Mouse (Mus musculus) layer of hippocampus, postnatal 10 days (tissue): ENCODE measurements around the gene Hint2. TPM values are rescaled to one million over a fixed set of nuclear protein-coding genes. Genes with fewer than 3 reads are reported as not detected.

ENCODE experiments used
- DNase-seq, 2 experiments: peaks; one replicate each; pipeline ENCODE4 v3.0.0; 2021; ENCODE audit warnings: low spot score in 2 of 2
- total RNA-seq, 2 experiments: library from RNA; stranded (reverse); gene quantifications; 2 replicates each; pipeline ENCODE4 v1.2.3; 2021

Gene Hint2
- total RNA-seq, 2 experiments from 2014 or later = 30.9 to 34.0 TPM

DNA sequence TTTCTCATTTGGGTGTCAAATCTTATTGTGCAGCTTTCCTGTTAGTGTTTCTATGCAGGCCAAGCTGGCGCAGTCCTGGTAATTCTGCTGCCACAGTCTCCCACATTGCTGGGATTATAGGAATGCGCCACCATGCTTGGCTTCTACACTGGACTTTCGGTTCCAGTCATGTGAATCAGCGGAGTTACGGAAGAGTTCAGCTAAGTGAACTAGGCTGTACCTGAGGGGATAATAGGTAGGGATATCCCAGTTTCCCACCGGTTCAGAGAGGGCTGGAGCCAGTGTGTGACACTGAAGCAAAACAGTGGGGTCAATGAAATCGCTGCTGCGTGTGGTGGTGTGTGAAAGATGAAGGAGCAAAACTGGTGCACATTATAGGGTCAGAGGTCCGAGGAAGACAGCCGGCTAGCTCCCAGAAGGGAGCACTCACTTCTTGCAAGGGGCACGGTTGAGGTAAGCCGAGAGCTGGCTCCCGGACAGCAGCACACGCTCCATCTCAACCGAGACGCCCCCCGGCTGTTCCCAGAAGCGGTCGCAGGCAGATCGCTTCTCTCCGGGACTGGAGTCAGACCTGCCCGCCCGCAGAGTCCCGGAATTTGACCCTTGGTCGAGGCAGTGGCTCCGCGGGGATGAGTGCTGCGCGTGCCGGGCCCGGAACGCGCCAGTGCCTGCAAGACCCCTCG, 469 bp downstream of the Hint2 start:
- no peak for DNase-seq

DNA sequence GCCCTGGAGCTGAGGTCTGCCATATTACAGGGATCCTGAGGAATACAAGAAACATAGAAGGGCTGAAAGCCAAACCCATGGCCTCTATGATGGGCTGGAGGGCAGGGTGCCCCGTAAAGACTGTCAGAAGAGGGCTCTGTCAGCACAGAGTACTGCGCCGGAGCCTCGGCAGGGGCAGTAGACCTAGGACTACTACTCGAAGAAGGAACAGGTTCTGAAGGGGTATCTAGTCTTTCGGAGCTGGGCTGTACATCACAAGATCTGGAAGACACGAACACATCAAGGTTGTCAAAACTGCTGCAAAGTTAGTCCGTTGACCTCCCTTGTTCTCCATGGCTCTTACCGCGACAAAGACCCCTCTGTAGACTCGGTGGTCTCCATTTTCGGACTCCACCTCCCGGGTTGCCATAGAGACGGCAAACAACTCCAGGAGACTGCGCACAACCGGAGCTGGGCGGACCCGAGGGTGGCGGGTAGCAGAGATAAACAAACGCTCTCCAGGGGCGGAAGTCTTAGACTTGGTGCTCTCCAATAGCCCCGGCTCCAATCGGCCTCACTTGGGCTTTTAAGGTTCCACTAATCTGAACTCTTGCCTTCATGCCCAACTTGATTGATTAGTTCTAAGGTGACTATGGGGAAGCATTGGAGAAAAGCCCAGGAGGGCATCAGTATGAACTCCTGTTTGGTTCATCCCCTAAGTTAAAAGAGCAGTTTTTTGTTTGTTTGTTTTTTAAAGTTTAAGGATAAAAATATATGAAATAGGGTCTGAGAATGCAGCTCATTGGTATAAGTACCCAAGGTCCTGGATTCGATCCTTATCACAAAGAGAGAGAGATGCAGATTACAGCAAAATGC, 2.9 kb downstream of the Hint2 start, which contains the start of gene Spag8:
Spag8 (minus strand) TSS at position 434 of the 855 bp plus-strand sequence.
- DNase-seq = peak; percentile 45 to 64

DNA sequence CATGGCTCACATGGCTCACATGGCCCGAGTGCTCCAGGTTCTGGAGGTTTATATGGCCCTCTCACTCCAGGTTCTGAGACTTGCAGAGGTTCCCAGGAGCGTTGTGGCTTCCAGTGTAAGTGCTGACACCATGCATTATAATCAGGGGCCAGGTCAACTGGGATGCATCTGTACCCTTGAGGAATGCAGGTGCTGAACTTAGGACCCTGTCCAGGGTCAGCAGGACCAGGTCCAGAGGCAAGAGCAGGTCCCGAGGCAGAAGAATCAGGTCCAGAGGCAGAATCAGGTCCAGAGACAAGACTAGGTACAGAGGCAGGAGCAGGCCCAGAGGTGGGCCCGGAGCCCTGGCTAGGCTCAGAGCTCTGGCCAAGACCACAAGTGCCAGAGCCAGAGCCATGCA, 3.5 kb downstream of the Hint2 start:
- DNase-seq = no peak

DNA sequence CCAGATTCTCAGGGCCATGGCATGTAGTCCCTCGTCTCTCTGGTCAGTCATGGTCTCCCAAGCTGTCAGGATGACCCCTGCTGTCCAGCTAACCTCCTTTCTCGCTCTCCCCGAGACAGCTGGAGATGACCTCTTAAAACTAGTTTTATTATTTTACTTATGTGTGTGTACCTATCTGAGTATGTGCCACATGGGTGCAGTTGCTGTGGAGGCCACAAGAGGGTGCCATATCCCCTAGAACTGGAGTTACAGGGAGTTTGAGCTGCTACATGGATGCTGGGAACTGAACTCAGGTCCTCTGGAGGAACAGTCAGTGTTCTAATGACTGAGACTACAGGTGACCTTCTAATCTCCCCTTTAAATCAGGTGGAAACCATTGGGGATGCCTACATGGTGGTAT, 6.5 kb downstream of the Hint2 start:
- DNase-seq = no peak

DNA sequence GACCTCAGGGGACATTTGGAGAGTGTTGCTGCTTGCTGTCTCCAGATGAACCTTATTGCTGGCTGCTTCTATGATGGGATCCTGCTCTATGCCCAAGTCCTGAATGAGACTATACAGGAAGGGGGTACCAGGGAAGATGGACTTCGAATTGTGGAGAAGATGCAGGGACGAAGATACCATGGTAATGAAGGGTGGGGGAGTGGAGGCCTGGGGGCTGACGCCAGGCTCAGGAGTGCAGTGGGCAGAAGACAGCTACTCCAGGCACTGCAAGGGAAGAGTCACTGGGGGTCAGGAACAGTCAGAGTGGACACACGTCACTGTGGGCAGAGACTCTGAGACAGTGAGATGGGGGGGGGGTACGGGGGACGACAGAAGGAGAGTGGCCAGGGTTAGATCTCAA, 15.8 kb downstream of the Hint2 start:
- no peak for DNase-seq

DNA sequence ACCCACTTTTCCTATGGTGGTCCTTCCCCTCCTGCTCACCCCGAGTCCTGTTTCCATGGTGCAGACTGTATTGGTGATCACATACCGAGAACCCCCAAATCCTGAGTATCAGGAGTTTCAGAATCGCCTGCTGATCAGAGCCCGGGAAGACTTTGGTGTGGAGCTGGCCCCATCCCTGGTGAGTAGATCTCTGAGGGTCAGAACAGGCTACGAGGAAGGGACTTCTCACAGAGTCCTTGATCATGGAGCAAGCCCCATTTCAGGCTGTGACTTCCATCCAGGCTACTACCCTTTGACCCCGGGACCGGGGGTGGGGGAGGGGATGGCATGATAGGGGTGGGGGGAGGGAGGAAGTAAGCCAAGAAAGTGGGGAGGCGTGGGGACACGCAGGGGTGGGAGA, 16.2 kb downstream of the Hint2 start:
- no peak for DNase-seq

DNA sequence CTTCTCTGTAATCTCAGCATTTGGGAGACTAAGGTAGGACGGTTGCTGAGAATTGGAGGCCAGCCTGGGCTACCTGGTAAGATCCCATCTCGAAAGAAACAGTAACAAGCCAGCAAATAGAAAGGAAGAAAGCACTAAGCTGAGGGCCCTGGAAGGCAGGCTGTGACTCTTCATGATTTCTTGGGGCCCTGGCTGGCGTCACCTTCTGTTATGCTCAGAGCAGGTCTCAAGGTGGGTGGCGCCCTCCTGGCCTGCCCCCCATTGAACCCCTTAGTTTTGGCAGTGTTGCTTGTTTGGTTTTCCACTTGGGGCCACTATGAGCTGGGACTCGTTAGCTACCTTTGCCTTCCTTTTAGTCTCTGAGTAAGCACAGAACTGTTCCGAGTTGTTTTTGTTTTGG, 19.5 kb downstream of the Hint2 start:
- no peak for DNase-seq

DNA sequence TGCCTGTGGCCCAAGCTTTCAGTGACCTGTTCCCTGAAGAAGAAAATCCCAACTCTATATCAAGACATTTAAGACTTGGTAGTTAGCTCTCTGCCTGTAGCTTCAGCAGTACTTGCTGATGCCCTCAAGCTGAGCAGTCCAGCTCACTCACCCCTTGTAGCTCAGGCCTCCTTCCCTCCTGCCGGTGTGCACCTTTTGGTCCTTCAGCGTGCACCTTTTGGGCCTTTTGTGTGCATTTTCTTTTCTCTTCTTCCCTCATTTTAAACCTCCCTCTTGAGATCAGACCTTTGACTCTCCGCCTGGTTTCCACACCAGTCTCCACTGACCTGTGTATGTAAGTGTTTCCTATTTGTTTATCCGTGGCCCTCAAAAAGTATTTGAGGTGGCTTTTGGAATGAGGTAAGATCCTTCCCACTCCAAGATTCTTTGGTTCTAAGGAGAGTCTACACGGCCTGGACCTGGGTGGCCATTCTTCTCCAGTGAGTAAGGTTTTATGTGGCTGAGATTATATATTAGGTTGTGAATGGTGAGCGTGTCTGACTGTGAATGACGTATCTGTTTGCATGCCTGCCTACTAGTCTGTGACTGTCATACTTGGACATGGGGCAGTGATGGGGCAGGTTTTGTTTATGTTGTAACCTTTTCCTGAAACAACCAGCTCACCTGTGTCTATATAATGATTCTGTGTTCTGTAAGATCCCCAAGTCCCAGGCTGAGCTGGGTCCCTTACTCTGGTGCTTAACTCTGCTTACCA, 21.5 kb downstream of the Hint2 start:
- DNase-seq = no peak

DNA sequence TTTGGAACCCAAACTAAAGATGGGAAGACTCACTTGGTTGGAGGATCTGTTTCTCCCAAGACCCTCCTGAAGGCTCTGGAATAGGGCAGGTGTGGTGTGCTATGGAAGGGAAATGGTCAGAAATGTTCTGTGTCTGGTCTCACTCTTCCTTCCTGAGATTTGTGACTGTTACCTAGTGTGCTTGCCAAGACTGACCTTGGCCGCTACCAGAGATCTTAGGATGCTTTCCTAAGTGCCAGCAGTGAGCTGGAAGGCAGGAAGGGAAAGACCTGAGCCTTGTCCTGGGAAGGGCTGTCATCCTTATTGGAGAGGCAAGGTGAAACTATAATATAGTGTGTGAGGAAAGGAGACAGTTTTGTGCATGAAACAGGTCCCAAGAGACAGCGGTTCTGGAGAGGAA, 22.5 kb downstream of the Hint2 start:
- DNase-seq = no peak

DNA sequence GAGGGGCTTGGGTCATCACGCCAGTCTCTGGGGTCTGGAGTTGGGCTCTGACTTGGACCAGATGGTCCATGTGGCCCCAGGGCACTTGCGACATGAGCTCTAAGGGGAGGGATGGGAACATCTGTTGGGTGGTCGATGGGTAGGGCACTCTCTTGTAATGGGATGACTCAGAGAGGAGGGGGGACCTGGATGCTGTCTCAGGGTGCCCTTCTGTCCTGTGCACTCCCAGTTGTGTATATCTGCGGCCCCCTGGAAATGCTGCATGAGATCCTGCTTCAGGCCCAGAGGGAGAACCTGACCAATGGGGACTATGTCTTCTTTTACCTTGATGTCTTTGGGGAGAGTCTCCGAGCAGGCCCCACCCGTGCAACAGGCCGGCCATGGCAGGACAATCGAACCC, 23.0 kb downstream of the Hint2 start:
- DNase-seq = no peak

DNA sequence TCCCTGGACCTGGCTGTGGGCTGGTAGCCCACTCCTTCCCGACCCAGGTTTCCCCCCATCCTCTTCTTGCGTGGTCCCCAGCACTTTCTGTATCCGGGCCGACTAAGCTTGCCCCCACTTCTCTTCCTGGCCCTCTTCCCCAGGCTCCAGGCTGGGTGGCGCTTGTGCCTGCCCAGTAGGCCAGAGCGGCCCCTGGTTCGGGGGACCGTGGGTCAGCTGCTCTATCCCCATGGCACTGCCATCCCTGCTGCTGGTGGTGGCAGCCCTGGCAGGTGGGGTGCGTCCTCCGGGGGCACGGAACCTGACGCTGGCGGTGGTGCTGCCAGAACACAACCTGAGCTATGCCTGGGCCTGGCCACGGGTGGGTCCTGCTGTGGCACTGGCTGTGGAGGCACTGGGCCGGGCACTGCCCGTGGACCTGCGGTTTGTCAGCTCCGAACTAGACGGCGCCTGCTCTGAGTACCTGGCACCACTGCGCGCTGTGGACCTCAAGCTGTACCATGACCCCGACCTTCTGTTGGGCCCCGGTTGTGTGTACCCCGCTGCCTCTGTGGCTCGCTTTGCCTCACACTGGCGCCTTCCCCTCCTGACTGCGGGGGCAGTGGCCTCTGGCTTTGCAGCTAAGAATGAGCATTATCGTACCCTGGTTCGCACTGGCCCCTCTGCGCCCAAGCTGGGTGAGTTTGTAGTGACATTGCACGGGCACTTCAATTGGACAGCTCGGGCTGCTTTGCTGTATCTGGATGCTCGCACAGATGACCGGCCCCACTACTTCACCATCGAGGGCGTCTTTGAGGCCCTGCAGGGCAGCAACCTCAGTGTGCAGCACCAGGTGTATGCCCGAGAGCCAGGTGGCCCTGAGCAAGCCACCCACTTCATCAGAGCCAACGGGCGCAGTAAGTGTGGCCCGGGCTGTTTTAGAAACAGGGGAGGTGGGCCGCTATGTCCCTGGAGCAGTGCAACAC, 24.0 kb downstream of the Hint2 start:
- DNase-seq = peak; percentile 38 to 46

DNA sequence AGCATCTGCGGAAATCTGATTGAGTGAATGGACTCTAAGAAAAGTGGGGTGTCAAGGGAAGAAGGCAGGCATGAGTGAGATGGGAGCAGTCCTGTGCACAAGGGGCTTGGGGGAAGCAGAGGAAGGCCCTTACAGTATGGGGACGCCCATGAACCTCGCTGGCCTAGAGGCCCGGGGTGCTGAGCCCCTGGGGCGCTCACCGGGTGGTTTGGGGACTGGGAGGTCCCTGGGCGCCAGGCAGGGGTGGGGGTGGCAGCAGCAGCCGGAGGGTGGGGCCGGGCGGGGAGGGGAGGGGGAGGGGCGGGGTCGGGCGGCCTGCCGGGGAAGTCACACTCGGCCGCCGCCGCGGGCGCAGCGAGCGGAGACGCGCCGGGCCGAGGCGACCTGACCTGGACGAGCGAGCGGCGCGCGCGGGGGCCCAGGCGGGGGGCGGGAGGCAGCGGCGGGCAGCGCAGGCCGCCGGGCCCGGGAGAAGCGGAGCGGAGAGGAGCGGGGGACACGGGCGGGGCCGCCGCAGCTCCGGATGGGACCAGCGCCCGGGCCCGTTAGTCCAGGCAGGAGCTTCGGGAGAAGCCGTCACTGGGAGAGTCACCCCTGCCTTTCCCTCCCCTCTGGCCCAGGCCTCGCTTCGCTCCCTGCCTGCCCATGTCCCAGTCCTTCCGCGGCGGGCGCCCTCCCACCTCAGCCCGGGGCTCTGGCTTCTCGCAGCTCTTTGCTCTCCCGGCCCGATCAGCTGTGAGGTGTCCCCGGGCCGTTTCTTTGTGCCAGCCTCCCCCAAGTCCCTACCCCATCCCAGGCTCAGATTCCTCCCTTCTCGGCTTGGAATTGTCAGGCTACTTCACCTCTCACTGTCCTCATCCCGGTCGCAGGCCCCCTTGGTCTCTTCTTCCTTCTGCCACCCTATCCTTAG, 25.0 kb downstream of the Hint2 start, which contains the start of gene Npr2:
Npr2 (plus strand) TSS at position 890 of the 910 bp plus-strand sequence.
- DNase-seq = peak; percentile 62 to 63

DNA sequence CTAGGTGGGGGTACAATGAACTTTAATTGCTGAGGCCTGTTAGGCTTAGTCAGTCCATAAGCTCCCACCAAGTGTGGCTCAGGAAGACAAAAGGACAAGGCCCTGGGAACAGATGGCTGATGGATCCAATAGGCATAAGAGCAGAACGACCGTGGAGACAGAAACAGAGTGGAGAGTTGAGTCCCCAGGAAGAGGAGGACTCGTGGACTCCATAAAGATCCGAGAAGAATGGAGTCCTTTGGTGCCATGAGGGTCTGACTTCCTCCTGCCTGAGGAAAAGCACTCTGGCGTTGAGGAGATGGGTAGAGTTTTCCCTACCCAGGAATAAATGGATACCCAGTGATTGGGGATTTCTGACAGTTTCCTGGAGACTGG, 25.6 kb downstream of the Hint2 start:
- no peak for DNase-seq

DNA sequence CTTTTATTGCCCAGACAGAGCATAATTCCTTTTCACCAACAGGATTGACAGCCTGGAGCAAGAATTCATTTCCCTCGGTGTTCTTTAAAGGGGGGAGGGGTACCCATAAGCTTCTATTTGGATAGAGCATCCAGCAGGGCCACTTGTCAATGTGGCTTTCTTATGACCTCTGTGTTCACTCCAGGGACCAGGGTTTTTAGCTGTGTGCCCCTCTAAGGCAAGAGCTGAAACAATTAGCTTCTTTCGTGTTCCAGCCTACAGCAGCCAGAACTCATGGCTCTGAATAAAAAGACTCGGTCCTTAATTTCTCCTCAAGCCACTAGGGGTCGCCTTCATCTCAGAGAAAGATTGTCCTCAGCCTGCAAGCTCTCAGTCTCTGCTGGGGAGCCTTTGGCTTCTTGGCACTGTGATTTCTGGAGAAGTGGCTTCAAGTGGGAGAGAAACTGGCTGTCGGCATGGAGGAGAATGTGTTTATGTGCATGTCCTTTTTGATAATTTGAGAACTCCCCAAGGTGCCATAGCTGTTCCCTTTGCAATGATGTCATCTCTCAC, 26.2 kb downstream of the Hint2 start:
- DNase-seq = peak; percentile 86 to 90

DNA sequence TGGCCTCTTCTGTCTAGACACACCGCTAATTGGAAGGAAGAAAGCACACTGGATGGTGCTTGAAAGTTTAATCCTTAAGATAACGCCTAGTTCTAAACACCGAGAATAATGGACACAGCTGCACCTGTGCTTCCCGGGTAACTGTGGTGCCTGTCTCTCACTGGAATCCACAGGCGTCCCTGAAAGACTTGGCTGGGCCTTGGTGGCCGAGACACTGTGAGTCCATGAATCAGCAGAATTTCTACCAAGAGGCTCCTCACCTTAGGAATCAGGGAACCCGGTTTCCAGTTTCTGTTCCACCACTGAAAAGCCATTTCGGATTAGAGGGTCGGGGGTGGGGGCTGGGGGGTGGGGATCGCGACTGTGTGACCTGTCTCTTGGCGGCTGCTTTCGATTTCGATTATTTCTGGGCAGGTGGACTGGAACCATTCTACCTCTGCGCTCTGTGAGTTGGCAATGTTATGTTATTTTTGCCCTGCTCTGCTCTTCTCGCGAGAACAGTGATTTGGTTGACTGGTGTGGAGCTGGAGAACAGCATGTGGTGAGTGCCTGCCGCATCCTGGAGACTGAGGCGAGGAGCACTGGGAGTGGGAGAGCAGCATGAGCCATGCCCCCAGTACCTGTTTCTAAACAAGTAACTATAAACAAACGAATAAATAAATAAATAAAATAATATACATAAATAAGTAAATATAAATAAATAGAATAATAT, 27.0 kb downstream of the Hint2 start:
- peak in 1 of 2 experiments; percentile 32 for DNase-seq

DNA sequence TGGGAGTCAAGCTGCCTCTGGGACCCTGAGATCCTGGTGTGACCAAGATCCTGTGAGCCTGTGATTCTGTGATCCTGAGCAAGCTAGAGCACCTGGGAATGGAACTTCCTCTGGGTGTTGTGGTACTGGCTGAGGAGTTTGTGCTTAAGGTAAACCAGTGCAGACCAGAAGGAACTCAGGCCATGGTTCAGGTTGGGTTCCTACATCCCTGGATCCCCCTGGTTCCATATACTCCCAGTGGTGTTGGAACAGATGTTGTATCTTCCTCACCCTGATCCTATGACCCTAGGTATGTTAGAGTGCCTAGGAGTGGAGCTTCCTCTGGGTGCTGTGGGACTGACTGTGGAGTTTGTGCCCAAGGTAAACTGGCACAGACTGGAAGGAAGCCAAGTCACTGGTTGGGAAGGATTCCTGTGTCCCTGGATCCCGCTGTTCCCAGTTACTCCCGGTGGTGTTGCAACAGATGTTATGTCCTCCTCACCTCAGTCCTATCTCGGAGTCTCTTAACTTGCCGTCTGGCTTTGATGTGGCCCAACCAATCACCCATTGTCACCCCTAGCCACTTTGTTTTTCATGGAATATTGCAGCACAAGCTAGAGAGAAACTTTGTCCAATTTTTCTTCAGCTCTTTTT, 36.0 kb downstream of the Hint2 start:
- DNase-seq = no peak

DNA sequence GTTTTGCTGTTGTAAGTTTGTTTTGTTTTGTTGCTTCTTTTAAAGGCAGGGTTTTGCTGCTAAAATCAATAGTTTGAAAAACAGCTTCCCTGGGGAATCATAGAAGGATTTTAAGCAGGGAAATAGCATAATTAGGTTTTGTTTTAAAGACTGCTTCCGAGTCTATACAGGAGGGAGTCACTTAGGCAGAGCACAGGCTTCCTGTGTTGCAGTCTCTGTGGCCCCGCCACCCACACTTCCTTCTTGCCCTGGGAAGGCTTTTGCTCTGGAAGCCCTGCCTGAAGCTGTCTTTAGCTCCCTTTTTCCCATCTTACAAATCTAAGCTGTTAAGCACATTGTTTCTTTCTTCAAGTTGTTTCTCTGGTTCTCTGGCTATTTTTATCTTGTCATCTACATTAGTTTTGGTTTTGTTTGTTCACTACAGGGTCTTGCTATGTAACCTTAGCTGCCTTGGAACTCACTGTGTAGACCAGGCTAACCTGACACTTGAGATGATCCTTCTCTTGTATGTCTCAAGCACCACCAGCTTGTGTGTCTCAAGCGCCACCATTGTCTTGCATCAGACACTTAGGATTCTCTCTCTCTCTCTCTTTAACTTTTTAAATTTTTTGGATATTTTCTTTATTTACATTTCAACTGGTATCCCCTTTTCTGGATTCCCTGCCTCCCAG, 43.1 kb downstream of the Hint2 start:
- DNase-seq = no peak

DNA sequence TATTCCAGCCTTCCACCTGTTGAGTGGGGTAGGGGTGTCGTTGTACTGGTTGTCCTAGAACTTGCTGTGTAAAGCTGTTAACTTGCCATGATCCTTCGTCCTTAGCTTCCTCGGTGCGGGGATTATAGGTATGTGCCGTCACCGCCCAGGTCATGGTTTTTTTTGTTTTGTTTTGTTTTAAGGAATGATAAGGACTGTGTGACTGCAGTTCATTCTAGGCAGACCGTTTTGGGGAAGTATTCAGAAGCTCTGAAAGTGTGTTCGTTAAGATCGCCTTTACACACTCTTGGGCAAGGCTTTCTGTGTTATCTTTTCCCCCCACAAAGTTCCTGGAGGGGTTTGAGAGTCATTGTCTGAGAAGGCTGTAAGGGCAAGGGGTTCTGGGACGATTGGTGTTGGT, 43.7 kb downstream of the Hint2 start:
- no peak for DNase-seq
